Mouse (Mus musculus) CH12.LX (cell line): ENCODE measurements around the gene Snap91. TPM values are rescaled to one million over a fixed set of nuclear protein-coding genes. Genes with fewer than 3 reads are reported as not detected.

Experiments used
- DNase-seq: peaks from one replicate; pipeline ENCODE4 v3.0.0-alpha.2; 2013; ENCODE audit errors: extremely low read depth
- H3K27ac ChIP-seq: 2 replicates; pipeline ENCODE4 v1.5.1; 2012; ENCODE audit warnings: low read depth, mild to moderate bottlenecking, control low read depth, moderate library complexity; ENCODE audit not compliant: insufficient read depth
- H3K27me3 ChIP-seq: replicated peaks from 2 replicates; pipeline ENCODE3; 2012; ENCODE audit warnings: inconsistent platforms
- H3K36me3 ChIP-seq, 2 experiments: replicated peaks in 1 of 2; 2 replicates each; pipeline versions ENCODE3 to v1.6.1; 2012; ENCODE audit warnings: inconsistent platforms in 1 of 2, low read length in 1 of 2, mild to moderate bottlenecking in 1 of 2, mixed read lengths in 1 of 2, moderate library complexity in 1 of 2; ENCODE audit not compliant: control insufficient read depth in 1 of 2, insufficient read depth in 1 of 2
- H3K4me1 ChIP-seq, 2 experiments: 2 replicates each; pipeline ENCODE4 v1.6.1; 2012; ENCODE audit warnings: inconsistent platforms in 1 of 2, moderate library complexity in 1 of 2; ENCODE audit not compliant: insufficient read depth in 2 of 2, control insufficient read depth in 1 of 2
- H3K4me2 ChIP-seq: 2 replicates; pipeline ENCODE4 v1.6.1; 2012; ENCODE audit warnings: low read depth, mild to moderate bottlenecking, control low read depth; ENCODE audit not compliant: poor library complexity, insufficient read depth, severe bottlenecking
- H3K4me3 ChIP-seq, 3 experiments: fragments of 150-350 bp in 1 of 3; sonication (generic) in 1 of 3; replicated peaks in 1 of 3; 2 replicates each; pipeline versions ENCODE3 to v1.5.1; 2011 to 2012; ENCODE audit warnings: low read depth in 2 of 3, low read length in 2 of 3, mild to moderate bottlenecking in 2 of 3, moderate library complexity in 2 of 3, control low read depth in 1 of 3, improper control_type of control experiment in 1 of 3, inconsistent platforms in 1 of 3, mixed read lengths in 1 of 3; ENCODE audit not compliant: poor library complexity in 1 of 3
- H3K79me2 ChIP-seq: replicated peaks from 2 replicates; pipeline ENCODE4 v1.6.1; 2012; ENCODE audit warnings: mild to moderate bottlenecking, moderate library complexity; ENCODE audit not compliant: control insufficient read depth, poor library complexity, insufficient read depth, severe bottlenecking; ENCODE audit errors: extremely low read depth
- H3K9ac ChIP-seq: 2 replicates; pipeline ENCODE4 v1.6.1; 2012; ENCODE audit warnings: low read depth, mild to moderate bottlenecking, control low read depth, moderate library complexity; ENCODE audit not compliant: insufficient read depth
- H3K9me3 ChIP-seq: replicated peaks from 2 replicates; pipeline ENCODE3; 2012; ENCODE audit warnings: low read length, inconsistent platforms, mixed read lengths
- BHLHE40 ChIP-seq: IDR thresholded peaks from 2 replicates; pipeline ENCODE4 v1.6.1; 2011; ENCODE audit warnings: mild to moderate bottlenecking, low read depth, low read length, improper control_type of control experiment
- CHD1 ChIP-seq: IDR thresholded peaks from 2 replicates; pipeline ENCODE4 v1.6.1; 2012; ENCODE audit warnings: low read depth, low read length, improper control_type of control experiment, inconsistent platforms
- CHD2 ChIP-seq: IDR thresholded peaks from 2 replicates; pipeline ENCODE4 v1.6.1; 2011; ENCODE audit warnings: low read length, improper control_type of control experiment
- E2F4 ChIP-seq: IDR thresholded peaks from 2 replicates; pipeline ENCODE4 v1.6.1; 2011; ENCODE audit warnings: low read depth, low read length, improper control_type of control experiment; ENCODE audit not compliant: insufficient replicate concordance
- ETS1 ChIP-seq: conservative IDR thresholded peaks from 2 replicates; pipeline ENCODE4 v1.6.1; 2012; ENCODE audit warnings: low read depth, mild to moderate bottlenecking, inconsistent platforms, low read length, improper control_type of control experiment, moderate library complexity
- IRF4 ChIP-seq: IDR thresholded peaks from 2 replicates; pipeline ENCODE4 v1.6.1; 2014; ENCODE audit warnings: low read depth, mild to moderate bottlenecking, inconsistent platforms, low read length, improper control_type of control experiment
- JUN ChIP-seq: IDR thresholded peaks from 2 replicates; pipeline ENCODE4 v1.6.1; 2011; ENCODE audit warnings: low read depth, mild to moderate bottlenecking, low read length, improper control_type of control experiment, moderate library complexity; ENCODE audit not compliant: insufficient read depth
- KAT2A ChIP-seq: IDR thresholded peaks from 2 replicates; pipeline ENCODE4 v1.6.1; 2012; ENCODE audit warnings: low read length, improper control_type of control experiment, inconsistent platforms; ENCODE audit not compliant: insufficient replicate concordance
- MAZ ChIP-seq: IDR thresholded peaks from 2 replicates; pipeline ENCODE4 v1.6.1; 2012; ENCODE audit warnings: low read depth, mild to moderate bottlenecking, inconsistent platforms, low read length, improper control_type of control experiment, moderate library complexity
- MEF2A ChIP-seq: IDR thresholded peaks from 2 replicates; pipeline ENCODE4 v1.6.1; 2014; ENCODE audit warnings: low read depth, mild to moderate bottlenecking, inconsistent platforms, low read length, improper control_type of control experiment, borderline replicate concordance
- MXI1 ChIP-seq: IDR thresholded peaks from 2 replicates; pipeline ENCODE4 v1.6.1; 2011; ENCODE audit warnings: mild to moderate bottlenecking, low read depth, low read length, improper control_type of control experiment
- MYC ChIP-seq: IDR thresholded peaks from 2 replicates; pipeline ENCODE4 v1.6.1; 2011; ENCODE audit warnings: low read depth, mild to moderate bottlenecking, improper control_type of control experiment, low read length
- POLR2A ChIP-seq: IDR thresholded peaks from 2 replicates; pipeline ENCODE4 v1.6.1; 2011; ENCODE audit warnings: low read depth, mild to moderate bottlenecking, improper control_type of control experiment, low read length
- RAD21 ChIP-seq: IDR thresholded peaks from 2 replicates; pipeline ENCODE4 v1.6.1; 2011; ENCODE audit warnings: low read depth, mild to moderate bottlenecking, low read length, improper control_type of control experiment, moderate library complexity
- SIN3A ChIP-seq: IDR thresholded peaks from 2 replicates; pipeline ENCODE4 v1.6.1; 2012; ENCODE audit warnings: low read length, improper control_type of control experiment, inconsistent platforms
- UBTF ChIP-seq: IDR thresholded peaks from 2 replicates; pipeline ENCODE4 v1.6.1; 2012; ENCODE audit warnings: low read depth, mild to moderate bottlenecking, inconsistent platforms, low read length, improper control_type of control experiment, moderate library complexity
- USF1 ChIP-seq: IDR thresholded peaks from 2 replicates; pipeline ENCODE4 v1.6.1; 2014; ENCODE audit warnings: low read depth, mild to moderate bottlenecking, inconsistent platforms, low read length, improper control_type of control experiment
- ZC3H11A ChIP-seq: IDR thresholded peaks from 2 replicates; pipeline ENCODE4 v1.6.1; 2012; ENCODE audit warnings: low read depth, mild to moderate bottlenecking, inconsistent platforms, low read length, improper control_type of control experiment
- ZMIZ1 ChIP-seq: IDR thresholded peaks from 2 replicates; pipeline ENCODE4 v1.6.1; 2012; ENCODE audit warnings: low read depth, mild to moderate bottlenecking, inconsistent platforms, low read length, improper control_type of control experiment
- dilution Hi-C: fragments of 300-500 bp; cut with MboI; formaldehyde crosslinking; loops from 2 replicates; pipeline ENCODE4 v1.14.3; 2020; ENCODE audit warnings: low sequenced_read_pairs; ENCODE audit not compliant: extremely low pct_unique_long_range_greater_than_20kb, extremely low pct_ligation_motif_present
- in situ Hi-C: fragments of 300-500 bp; cut with MboI; formaldehyde crosslinking; loops from 3 replicates; pipeline ENCODE4 v1.14.3; 2019; ENCODE audit warnings: low sequenced_read_pairs, low pct_ligation_motif_present, low pct_unique_long_range_greater_than_20kb, mixed read lengths
- polyA plus RNA-seq: library from polyadenylated mRNA; unstranded; fragments of >175 nt; gene quantifications from 2 replicates; pipeline ENCODE4 v1.2.1, GENCODE M21; 2012; ENCODE audit warnings: low read depth; ENCODE audit not compliant: insufficient read length
- total RNA-seq, 2 experiments: library from RNA; depleted of rRNA; stranded (reverse); fragments of 300-350 nt in 1 of 2; fragments of >200 nt in 1 of 2; gene quantifications; 2 replicates each; pipeline ENCODE4 v1.2.3; 2012 to 2014

Snap91 gene
- total and polyA plus RNA-seq, 3 experiments: 0.12 to 0.41 (median 0.21) TPM

DNA sequence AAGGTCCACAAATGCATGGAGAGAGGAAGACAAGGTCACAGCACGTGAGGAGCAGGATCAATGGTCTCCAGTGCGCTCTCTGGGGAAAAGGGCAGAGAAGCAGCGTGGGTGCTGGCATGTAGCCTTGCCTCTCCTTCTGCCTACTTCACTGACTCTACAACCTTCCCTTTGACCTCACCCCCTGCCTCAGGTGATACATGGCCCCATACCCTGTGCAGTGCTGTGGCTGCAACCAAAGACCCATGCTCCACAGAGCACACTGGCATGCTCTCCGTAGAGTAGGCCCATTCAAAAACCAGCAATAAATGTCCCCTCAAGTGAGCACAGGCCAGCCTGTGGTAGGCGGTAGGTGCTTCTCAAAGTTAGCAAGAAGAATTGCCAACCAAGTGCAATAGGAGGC lies 28.8 kb downstream of the Snap91 start:
- dilution Hi-C loops: no loop called here
- in situ Hi-C loops: no loop called here

DNA sequence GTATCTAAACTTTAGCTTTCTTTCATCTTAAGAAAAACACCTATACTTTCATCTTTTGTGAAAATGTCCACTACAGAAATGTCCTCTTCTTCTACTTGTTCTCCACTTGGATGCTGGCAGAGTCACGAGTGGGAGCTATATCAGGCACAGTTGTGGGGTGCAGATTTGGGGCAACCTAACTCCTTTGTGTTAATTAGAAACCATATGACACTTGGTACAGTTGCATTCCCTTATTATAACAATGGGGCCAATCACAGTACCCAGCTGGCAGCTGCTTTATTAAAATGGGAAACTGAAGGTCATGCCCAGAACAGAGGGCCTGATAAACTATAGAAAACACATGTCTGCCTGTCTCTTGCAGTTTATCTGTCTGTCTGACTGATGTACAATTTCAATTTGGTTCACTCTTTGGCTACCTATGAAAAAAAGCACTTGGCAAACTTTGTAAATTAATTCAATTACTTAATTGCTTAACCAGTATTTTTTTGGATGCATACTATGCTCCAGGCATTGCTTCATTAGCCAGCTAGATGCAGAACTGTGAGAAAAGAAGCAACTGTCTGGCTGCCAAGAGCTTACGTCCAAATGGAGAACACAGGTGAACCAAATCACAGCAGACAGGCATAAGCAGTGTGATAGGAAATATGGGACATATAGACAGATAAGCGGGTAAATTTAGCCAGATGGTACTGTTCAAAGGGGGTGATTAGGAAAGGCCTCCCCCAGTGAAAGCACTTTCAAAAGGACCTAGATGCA lies 29.8 kb downstream of the Snap91 start:
- H3K9ac ChIP-seq: no peak overlapping the region
- in situ Hi-C loops: no loop called here
- H3K4me1 ChIP-seq: no peaks in the 10 kb centered on the region
- no peak for TF ChIP-seq MYC
- TF ChIP-seq JUN: no peak
- TF ChIP-seq UBTF: no peak
- TF ChIP-seq E2F4: no peak
- TF ChIP-seq USF1: no peak
- TF ChIP-seq, all 38 proteins: peak for 0
- no peak overlapping the region for H3K27ac ChIP-seq
- H3K79me2 ChIP-seq: no peaks in the 10 kb centered on the region
- H3K27me3 ChIP-seq: no peaks in the 10 kb centered on the region
- dilution Hi-C loops: no loop called here
- H3K9me3 ChIP-seq: no peaks in the 10 kb centered on the region
- no peak overlapping the region for H3K4me2 ChIP-seq
- no peak for DNase-seq
- H3K4me3 ChIP-seq: no peak overlapping the region
- no peaks in the 10 kb centered on the region for H3K36me3 ChIP-seq

More for the DNA sequence above, 28.8 kb downstream of the Snap91 start:
- Histone ChIP-seq H3K36me3 (no peaks in the 10 kb centered on the region), H3K9ac (no peak overlapping the region), H3K27ac (no peak overlapping the region), H3K4me3 (no peak overlapping the region), H3K9me3 (no peaks in the 10 kb centered on the region), H3K79me2 (no peaks in the 10 kb centered on the region), H3K4me2 (no peak overlapping the region), H3K27me3 (no peaks in the 10 kb centered on the region), H3K4me1 (no peaks in the 10 kb centered on the region)
- DNase-seq: no peak
- TF ChIP-seq KAT2A (no peak), CHD2 (no peak), USF1 (no peak), JUN (no peak), IRF4 (no peak), MAZ (no peak)

DNA sequence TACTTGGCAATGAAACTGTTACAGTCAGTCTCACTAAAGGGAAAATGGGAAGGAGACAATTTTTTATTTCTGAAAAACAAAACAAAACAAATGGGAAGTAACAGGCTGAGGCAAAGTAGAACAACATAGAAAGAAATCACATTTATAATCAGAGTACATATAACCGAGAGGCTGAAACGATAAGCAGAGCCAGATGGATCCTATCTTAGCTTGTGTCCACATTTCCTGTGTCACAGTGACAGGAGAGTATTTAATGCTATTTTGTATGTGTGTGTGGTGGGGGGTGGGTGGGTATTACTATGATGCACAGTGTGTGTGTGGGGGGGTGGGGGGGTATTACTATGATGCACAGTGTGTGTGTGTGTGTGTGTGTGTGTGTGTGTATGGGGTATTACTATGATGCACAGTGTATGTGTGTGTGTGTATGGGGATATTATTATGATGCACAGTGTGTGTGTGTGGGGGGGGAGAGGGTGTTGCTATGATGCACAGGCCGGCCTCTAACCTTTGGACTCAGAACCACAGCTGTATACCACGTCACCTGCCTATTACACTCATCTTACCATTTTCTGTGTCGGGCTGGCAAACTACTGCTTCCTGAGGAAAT lies 36.6 kb downstream of the Snap91 start:
- in situ Hi-C loops: no loop called here
- Histone ChIP-seq H3K79me2 (no peaks in the 10 kb centered on the region), H3K27ac (no peak overlapping the region), H3K9me3 (no peaks in the 10 kb centered on the region), H3K4me2 (no peak overlapping the region), H3K9ac (no peak overlapping the region), H3K4me3 (no peak overlapping the region), H3K36me3 (no peaks in the 10 kb centered on the region), H3K27me3 (no peaks in the 10 kb centered on the region), H3K4me1 (no peaks in the 10 kb centered on the region)
- no peak for DNase-seq
- dilution Hi-C loops: no loop called here
- no peak for TF ChIP-seq SIN3A
- no peak for TF ChIP-seq KAT2A
- TF ChIP-seq MXI1: no peak
- TF ChIP-seq E2F4: no peak
- TF ChIP-seq CHD1: no peak
- no peak for TF ChIP-seq MEF2A
- no peak for TF ChIP-seq POLR2A
- no peak for TF ChIP-seq MAZ
- TF ChIP-seq ZMIZ1: no peak
- no peak for TF ChIP-seq ETS1
- TF ChIP-seq RAD21: no peak
- no peak for TF ChIP-seq ZC3H11A
- TF ChIP-seq MYC: no peak
- no peak for TF ChIP-seq USF1
- TF ChIP-seq BHLHE40: no peak
